Mouse (Mus musculus) megakaryocyte, embryonic 14.5 days (primary cell): Measurements from ENCODE around the gene Elof1.

Experiments used
- FLI1 ChIP-seq: IDR thresholded peaks from 2 replicates; pipeline ENCODE4 v1.6.1; 2012; ENCODE audit warnings: low read length, inconsistent platforms, mixed read lengths
- GATA1 ChIP-seq: IDR thresholded peaks from 3 replicates; pipeline ENCODE4 v1.6.1; 2012; ENCODE audit warnings: mixed read lengths, low read length, inconsistent platforms, borderline replicate concordance

DNA sequence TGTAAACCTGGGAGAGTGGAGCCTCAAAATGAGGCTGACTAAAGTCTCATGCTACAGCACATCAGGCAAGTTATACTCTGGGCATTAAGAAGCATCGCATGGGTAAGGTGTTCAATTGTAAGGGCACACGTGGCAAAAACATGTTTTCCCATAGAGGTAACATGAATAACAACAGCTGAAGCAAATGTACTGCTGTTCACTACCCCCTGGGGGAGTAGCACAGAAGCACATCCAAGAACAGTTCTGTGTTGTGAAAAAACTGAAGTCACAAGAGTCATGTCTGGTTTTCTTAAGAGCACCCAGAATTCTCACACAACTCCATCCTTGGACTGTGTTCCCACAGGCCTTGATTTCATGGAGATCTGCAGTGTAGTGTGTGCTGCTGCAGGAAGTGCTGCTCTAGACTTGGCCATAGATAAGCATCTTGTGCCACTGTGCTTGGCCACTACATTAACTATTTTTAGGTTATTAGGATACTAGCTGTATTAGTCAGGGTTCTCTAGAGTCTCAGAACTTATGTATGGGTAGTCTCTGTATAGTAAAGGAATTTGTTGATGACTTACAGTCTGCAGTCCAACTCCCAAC lies 29.8 kb downstream of the Elof1 start:
- TF ChIP-seq GATA1, result no peak
- TF ChIP-seq FLI1, result no peak
